Mouse (Mus musculus): ENCODE measurements around the gene Creb3l4. TPM values are rescaled to one million over a fixed set of nuclear protein-coding genes. Genes with fewer than 3 reads are reported as not detected.
"Not testable (repeated sequence)": the region's sequence is repeated elsewhere in the genome, so short reads cannot be mapped to it uniquely, and the experiment has no call there.

Creb3l4 gene
- polyA plus RNA-seq (2011; ENCODE audit: insufficient read depth, insufficient read length, low read depth, missing spikeins) = 3.7 and 4.6 TPM in 2 replicates

DNA sequence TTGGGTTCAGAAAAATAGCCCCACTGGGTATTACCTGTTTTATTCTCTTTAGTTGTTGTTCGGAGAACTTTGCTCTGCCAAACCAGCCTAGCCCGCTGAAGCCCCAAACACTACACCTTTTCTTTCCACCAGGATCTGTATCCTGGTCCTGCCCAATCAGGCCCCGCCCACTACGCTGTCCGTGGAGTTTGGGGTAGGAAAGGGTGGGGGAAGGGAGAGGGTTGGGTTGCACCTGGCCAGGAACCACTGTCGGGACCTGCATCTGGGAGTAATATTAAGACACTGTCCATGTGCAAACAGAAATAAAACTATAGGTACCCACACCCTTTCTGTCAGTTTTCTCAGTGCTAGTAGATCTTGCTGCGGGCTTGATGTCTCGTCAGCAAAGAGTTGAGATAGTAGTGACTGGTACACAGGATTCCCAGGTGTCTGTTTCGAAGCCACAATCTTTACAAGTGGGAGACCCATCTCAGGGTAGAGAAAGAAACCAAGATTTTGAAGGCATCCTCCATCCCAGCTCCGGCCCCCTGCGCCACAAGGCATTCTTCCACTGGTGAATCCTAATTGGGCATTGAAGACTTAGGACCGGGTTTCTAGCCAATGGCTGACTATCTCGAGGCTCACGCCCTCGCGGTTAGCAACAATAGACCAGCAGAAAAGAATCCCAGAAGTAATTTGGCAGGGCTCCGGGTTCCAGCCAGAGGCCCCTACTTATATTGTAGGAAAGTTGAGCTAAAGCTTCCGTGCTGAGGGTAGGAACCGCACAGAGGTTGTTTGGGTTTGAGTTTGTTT, at the start of gene Creb3l4:
TSS of gene Creb3l4 (minus strand) at position 529 of the 792 bp plus-strand sequence.
- H3K4me1 ChIP-seq (ENCODE audit: control insufficient read depth, insufficient read depth, low read length) = peaks cover 2% of the 10 kb centered on the region
- H3K27me3 ChIP-seq (ENCODE audit: control insufficient read depth, insufficient read depth, low read length, poor library complexity, severe bottlenecking) = no peaks in the 10 kb centered on the region
- TF ChIP-seq POLR2A (IDR thresholded peaks at IDR 0.05; ENCODE audit: insufficient read depth, low read length) = peak; percentile 28
- no peak for TF ChIP-seq CTCF (IDR thresholded peaks at IDR 0.05; ENCODE audit: low read depth, low read length)
- no peaks in the 10 kb centered on the region for H3K36me3 ChIP-seq (ENCODE audit: control insufficient read depth, insufficient read depth, low read length, poor library complexity, severe bottlenecking)
- peak within 1 kb of the TSS; percentile 63 for H3K9ac ChIP-seq (ENCODE audit: low read depth, poor library complexity, severe bottlenecking)
- no peaks in the 10 kb centered on the region for H3K9me3 ChIP-seq (replicated peaks; ENCODE audit: control insufficient read depth, insufficient read depth, low read length, poor library complexity, severe bottlenecking)
- peak within 1 kb of the TSS; percentile 69 for H3K27ac ChIP-seq (ENCODE audit: insufficient read depth, low read length)
- H3K4me3 ChIP-seq (ENCODE audit: low read depth, low read length) = peak within 1 kb of the TSS; percentile 65

DNA sequence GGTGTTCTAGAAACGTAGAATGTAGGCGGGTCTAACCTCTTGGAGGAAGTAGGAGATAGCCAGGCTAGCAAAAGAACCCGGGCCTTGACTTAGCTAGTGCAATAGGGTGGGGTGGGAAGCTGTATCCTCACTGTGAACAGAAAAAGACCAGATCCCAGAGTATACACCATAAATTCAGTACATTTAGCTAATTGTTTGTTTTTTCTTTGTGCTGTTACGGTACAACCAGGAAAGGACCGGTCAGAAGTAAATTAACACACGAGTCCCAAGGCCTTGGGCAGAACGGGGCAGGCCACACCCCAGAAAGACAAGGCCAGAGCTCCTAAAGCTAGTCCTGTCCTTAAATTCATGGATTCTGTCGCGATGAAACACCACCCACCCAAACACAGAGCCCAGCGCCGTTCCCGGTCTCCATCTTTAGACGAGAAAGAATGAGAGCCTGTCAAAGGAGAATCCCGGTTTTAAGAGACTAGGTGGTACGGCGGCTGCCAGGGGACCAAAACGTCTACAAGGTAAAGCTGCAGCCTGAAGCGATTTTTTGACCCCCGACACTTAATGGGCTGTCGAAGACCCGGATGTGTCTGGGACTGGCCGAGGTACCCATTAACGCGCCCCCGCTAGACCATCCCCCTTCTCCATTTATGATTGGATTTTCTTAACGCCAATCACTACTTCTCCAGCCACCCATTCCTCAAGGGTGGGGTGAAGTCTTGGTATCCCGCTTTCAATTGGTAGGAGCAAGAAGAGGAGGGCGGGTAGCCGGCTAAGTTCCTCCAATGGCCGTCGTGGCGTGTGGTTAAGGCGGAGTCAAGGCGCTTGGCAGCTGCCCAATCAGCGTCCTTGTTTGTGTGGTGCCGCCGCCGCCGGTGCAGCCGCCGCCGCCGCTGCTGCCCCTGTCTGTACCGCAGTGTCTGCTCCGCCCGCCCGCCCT, 49.3 kb upstream of the Creb3l4 start, which contains the start of gene Gatad2b:
TSS of gene Gatad2b (plus strand) at position 834 of the 931 bp plus-strand sequence.
- peaks cover 4% of the 10 kb centered on the region; the same call in 1 of the 2 replicates for H3K36me3 ChIP-seq (ENCODE audit: control insufficient read depth, insufficient read depth, low read length, poor library complexity, severe bottlenecking)
- H3K4me3 ChIP-seq (ENCODE audit: low read depth, low read length) = peak within 1 kb of the TSS; percentile 99
- peak within 1 kb of the TSS; percentile 95 for H3K27ac ChIP-seq (ENCODE audit: insufficient read depth, low read length)
- H3K9ac ChIP-seq (ENCODE audit: low read depth, poor library complexity, severe bottlenecking) = peak within 1 kb of the TSS; percentile 83
- TF ChIP-seq EP300 (IDR thresholded peaks at IDR 0.05; ENCODE audit: insufficient read depth, low read depth, low read length) = no peak
- peak; percentile 33 for TF ChIP-seq POLR2A (IDR thresholded peaks at IDR 0.05; ENCODE audit: insufficient read depth, low read length)
- no peak for TF ChIP-seq CTCF (IDR thresholded peaks at IDR 0.05; ENCODE audit: low read depth, low read length)
- no peaks in the 10 kb centered on the region for H3K27me3 ChIP-seq (ENCODE audit: control insufficient read depth, insufficient read depth, low read length, poor library complexity, severe bottlenecking)
- H3K4me1 ChIP-seq (ENCODE audit: control insufficient read depth, insufficient read depth, low read length) = no peaks in the 10 kb centered on the region
- H3K9me3 ChIP-seq (replicated peaks; ENCODE audit: control insufficient read depth, insufficient read depth, low read length, poor library complexity, severe bottlenecking) = no peaks in the 10 kb centered on the region

DNA sequence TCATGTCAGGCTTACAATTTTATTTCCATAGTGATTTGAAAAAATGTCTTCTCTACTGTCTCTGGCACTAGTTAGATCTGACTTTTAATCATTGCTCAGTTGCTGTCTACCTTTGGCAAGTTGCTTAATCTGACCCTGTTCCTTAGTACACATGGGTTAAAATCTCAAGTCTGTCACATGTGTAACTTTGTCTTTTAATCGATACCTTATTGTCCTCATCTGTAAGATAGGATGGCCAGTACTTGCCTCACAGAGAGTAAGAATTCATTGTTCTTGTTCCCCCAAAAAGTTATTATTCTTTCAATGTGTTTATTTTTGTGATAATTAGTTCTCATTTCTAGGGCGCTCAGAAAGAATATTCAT, 48.7 kb upstream of the Creb3l4 start:
- no peaks in the 10 kb centered on the region for H3K9me3 ChIP-seq (replicated peaks; ENCODE audit: control insufficient read depth, insufficient read depth, low read length, poor library complexity, severe bottlenecking)
- peak overlapping the region; percentile 95; the same call in 1 of the 2 replicates for H3K27ac ChIP-seq (ENCODE audit: insufficient read depth, low read length)
- H3K36me3 ChIP-seq (ENCODE audit: control insufficient read depth, insufficient read depth, low read length, poor library complexity, severe bottlenecking) = peaks cover 4% of the 10 kb centered on the region; the same call in 1 of the 2 replicates
- H3K27me3 ChIP-seq (ENCODE audit: control insufficient read depth, insufficient read depth, low read length, poor library complexity, severe bottlenecking) = no peaks in the 10 kb centered on the region
- no peaks in the 10 kb centered on the region for H3K4me1 ChIP-seq (ENCODE audit: control insufficient read depth, insufficient read depth, low read length)
- H3K9ac ChIP-seq (ENCODE audit: low read depth, poor library complexity, severe bottlenecking) = peak overlapping the region; percentile 83
- TF ChIP-seq EP300 (IDR thresholded peaks at IDR 0.05; ENCODE audit: insufficient read depth, low read depth, low read length) (no peak), CTCF (IDR thresholded peaks at IDR 0.05; ENCODE audit: low read depth, low read length) (no peak), POLR2A (IDR thresholded peaks at IDR 0.05; ENCODE audit: insufficient read depth, low read length) (no peak)
- peak overlapping the region; percentile 99 for H3K4me3 ChIP-seq (ENCODE audit: low read depth, low read length)

DNA sequence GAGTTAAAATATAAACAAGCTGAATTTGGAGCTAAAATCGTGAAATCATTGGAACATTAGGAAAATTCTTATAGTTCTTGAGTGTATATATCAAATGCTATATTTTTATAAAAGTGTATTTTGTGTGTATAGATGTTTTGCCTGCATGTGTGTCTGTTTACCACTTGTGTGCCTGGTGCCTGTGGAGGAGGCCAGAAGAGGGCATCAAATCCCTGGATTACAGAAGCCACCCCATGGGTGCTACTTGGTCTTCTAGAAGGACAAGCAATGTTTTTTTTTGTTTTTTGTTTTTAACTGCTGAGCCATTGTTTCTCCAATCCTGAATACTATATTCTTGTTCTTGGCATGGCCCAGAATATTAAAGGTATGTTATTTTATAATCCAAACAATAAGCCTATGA, 47.3 kb upstream of the Creb3l4 start:
- Histone ChIP-seq H3K27me3 (ENCODE audit: control insufficient read depth, insufficient read depth, low read length, poor library complexity, severe bottlenecking) (no peaks in the 10 kb centered on the region), H3K27ac (ENCODE audit: insufficient read depth, low read length) (no peak overlapping the region), H3K36me3 (ENCODE audit: control insufficient read depth, insufficient read depth, low read length, poor library complexity, severe bottlenecking) (no peaks in the 10 kb centered on the region), H3K9ac (ENCODE audit: low read depth, poor library complexity, severe bottlenecking) (no peak overlapping the region), H3K9me3 (replicated peaks; ENCODE audit: control insufficient read depth, insufficient read depth, low read length, poor library complexity, severe bottlenecking) (no peaks in the 10 kb centered on the region), H3K4me3 (ENCODE audit: low read depth, low read length) (no peak overlapping the region), H3K4me1 (ENCODE audit: control insufficient read depth, insufficient read depth, low read length) (no peaks in the 10 kb centered on the region)
- TF ChIP-seq CTCF (IDR thresholded peaks at IDR 0.05; ENCODE audit: low read depth, low read length) (no peak), POLR2A (IDR thresholded peaks at IDR 0.05; ENCODE audit: insufficient read depth, low read length) (no peak), EP300 (IDR thresholded peaks at IDR 0.05; ENCODE audit: insufficient read depth, low read depth, low read length) (no peak)

DNA sequence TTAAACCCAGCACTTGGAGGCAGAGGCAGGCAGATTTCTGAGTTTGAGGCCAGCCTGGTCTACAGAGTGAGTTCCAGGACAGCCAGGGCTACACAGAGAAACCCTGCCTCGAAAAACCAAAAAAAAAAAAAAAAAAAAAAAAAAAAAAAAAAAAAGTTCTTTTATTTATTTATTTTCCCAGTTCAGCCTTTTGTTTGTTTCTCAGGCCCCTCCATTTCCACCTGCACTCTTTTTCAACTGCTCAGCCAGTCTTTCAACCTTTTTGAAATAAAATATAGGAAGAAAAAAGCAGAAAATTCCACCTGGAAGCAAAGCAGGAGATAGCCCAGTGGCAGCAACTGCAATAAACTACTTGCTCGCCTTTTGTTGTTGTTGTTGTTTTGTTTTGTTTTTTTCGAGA, 46.1 kb upstream of the Creb3l4 start:
- H3K36me3 ChIP-seq (ENCODE audit: control insufficient read depth, insufficient read depth, low read length, poor library complexity, severe bottlenecking); H3K4me3 ChIP-seq (ENCODE audit: low read depth, low read length); H3K4me1 ChIP-seq (ENCODE audit: control insufficient read depth, insufficient read depth, low read length); H3K27me3 ChIP-seq (ENCODE audit: control insufficient read depth, insufficient read depth, low read length, poor library complexity, severe bottlenecking); H3K9ac ChIP-seq (ENCODE audit: low read depth, poor library complexity, severe bottlenecking); H3K9me3 ChIP-seq (replicated peaks; ENCODE audit: control insufficient read depth, insufficient read depth, low read length, poor library complexity, severe bottlenecking); H3K27ac ChIP-seq (ENCODE audit: insufficient read depth, low read length): not testable (repeated sequence)
